8 mouse cellular contexts compared by ENCODE assay signal in the genomic region with DNA sequence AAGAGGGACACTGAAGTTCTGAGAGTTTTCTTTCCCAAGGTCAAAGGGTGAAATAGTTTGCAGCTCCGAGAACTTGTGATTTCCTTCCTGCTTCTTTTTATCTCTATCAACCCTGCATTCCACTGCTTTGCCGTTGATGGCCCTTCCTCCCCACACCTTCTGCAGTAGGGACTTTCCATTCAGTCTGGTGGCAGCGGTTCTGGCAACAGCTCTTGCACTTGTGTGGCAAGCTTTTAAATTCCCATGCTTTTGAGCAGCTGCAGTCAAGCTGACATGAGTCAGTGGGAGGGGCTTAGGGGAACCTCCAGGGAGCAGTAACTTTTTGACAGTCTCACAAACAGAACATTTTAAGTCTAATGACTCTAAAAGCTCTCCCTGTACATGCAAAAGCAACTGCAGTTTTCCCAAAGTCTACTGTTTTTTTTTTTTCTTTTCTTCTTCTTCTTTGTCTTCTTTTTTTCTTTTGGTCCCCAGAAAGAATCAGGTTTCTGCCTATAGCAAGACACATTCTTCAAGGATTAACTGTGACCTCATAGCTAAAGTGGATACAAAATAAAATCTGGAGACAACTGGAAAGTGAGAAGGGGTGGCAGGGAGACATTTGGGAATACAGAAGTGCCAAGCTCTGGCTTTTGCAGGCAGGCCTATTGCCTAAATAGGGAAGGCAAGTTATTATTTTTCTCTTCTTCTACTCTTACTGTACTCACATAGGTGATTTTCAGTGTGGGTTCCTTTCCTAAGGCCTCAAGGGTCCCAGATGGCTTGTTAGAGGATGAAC.
DNase-seq lines count a peak whose midpoint lies in the region; ATAC-seq and TF ChIP-seq lines count a peak whose summit lies in the region.

No protein-coding gene starts in this region.

- TF ChIP-seq CTCF in lung, postnatal 0 days (IDR thresholded peaks at IDR 0.05), result no peak

- 0 out of 2 replicates have a peak, but pooled peaks have one; percentile 51 for TF ChIP-seq EP300 in lung, postnatal 0 days (IDR thresholded peaks at IDR 0.05)

- DNase-seq in ovary, adult 18-20 months (ENCODE audit: low spot score), result peak; percentile 10
- no peak for DNase-seq in ovary, postnatal 14 days (ENCODE audit: low spot score)
- DNase-seq in gastrocnemius, adult 18-20 months (ENCODE audit: low spot score), result peak; percentile 66
- peak; percentile 87 for DNase-seq in lung, postnatal 0 days (ENCODE audit: low spot score)
- no peak for DNase-seq in midbrain, embryonic 10.5 days (ENCODE audit: low spot score)
- DNase-seq in thymus, postnatal 10 days (ENCODE audit: low spot score in 2 of 2), result no peak
- no peak for DNase-seq in right cerebral cortex, postnatal 4 days

- peak overlapping the region; percentile 54; the same call in 1 of the 2 replicates for H3K27ac ChIP-seq in intestine, embryonic 15.5 days
- H3K27ac ChIP-seq in lung, postnatal 0 days (ENCODE audit: low read length), result peak overlapping the region; percentile 27
- no peak overlapping the region for H3K27ac ChIP-seq in midbrain, embryonic 10.5 days (replicated peaks)

- WGBS in intestine, embryonic 15.5 days, result 3% methylated on average over 3 of the region's 3 CpGs
- 0% methylated on average over 3 of the region's 3 CpGs for WGBS in lung, postnatal 0 days
- 20% methylated on average over 3 of the region's 3 CpGs for WGBS in midbrain, embryonic 10.5 days

- ATAC-seq in intestine, embryonic 15.5 days, result 0 out of 2 replicates have a peak, but pooled peaks have one; percentile 36
- ATAC-seq in lung, postnatal 0 days, result peak; percentile 81

- no peaks in the 10 kb centered on the region for H3K27me3 ChIP-seq in intestine, embryonic 15.5 days (replicated peaks)
- H3K27me3 ChIP-seq in lung, postnatal 0 days (replicated peaks; ENCODE audit: insufficient read depth, low read length), result no peaks in the 10 kb centered on the region
- H3K27me3 ChIP-seq in midbrain, embryonic 10.5 days (ENCODE audit: low read depth, poor library complexity, severe bottlenecking), result no peaks in the 10 kb centered on the region

- H3K4me2 ChIP-seq in intestine, embryonic 15.5 days (replicated peaks), result no peak overlapping the region
- peak overlapping the region; percentile 14; the same call in 1 of the 2 replicates for H3K4me2 ChIP-seq in lung, postnatal 0 days (replicated peaks; ENCODE audit: low read depth, low read length)

- H3K4me1 ChIP-seq in intestine, embryonic 15.5 days (replicated peaks), result peaks cover 8% of the 10 kb centered on the region; the same call in 1 of the 2 replicates
- H3K4me1 ChIP-seq in lung, postnatal 0 days (ENCODE audit: insufficient read depth, low read depth, low read length), result peaks cover 6% of the 10 kb centered on the region; the same call in 1 of the 2 replicates
- H3K4me1 ChIP-seq in midbrain, embryonic 10.5 days, result peaks cover 9% of the 10 kb centered on the region

- no peaks in the 10 kb centered on the region for H3K36me3 ChIP-seq in intestine, embryonic 15.5 days
- H3K36me3 ChIP-seq in lung, postnatal 0 days (ENCODE audit: insufficient read depth, low read length), result no peaks in the 10 kb centered on the region
- no peaks in the 10 kb centered on the region for H3K36me3 ChIP-seq in midbrain, embryonic 10.5 days

- H3K9me3 ChIP-seq in intestine, embryonic 15.5 days, result no peaks in the 10 kb centered on the region
- no peaks in the 10 kb centered on the region for H3K9me3 ChIP-seq in lung, postnatal 0 days (ENCODE audit: low read length)
- no peaks in the 10 kb centered on the region for H3K9me3 ChIP-seq in midbrain, embryonic 10.5 days (replicated peaks)

- no peak overlapping the region for H3K4me3 ChIP-seq in intestine, embryonic 15.5 days (replicated peaks)
- H3K4me3 ChIP-seq in lung, postnatal 0 days (ENCODE audit: low read depth, low read length), result no peak overlapping the region
- no peak overlapping the region for H3K4me3 ChIP-seq in midbrain, embryonic 10.5 days

- no peak overlapping the region for H3K9ac ChIP-seq in intestine, embryonic 15.5 days
- no peak overlapping the region for H3K9ac ChIP-seq in lung, postnatal 0 days (replicated peaks; ENCODE audit: low read depth)

Comparison
In these comparisons a context has a peak if more than half of its experiments do, and no peak if none do; other contexts are left out.
1. DNase-seq: peak in ovary, adult 18-20 months (single experiment), gastrocnemius, adult 18-20 months (single experiment) and lung, postnatal 0 days (single experiment); none in ovary, postnatal 14 days (single experiment), midbrain, embryonic 10.5 days (single experiment), thymus, postnatal 10 days (0 of 2) and right cerebral cortex, postnatal 4 days (single experiment).